ENCODE assay signal across 7 mouse cellular contexts in genomic region chr16:45724742-45725102, GRCm38 (mm10). TPM values are rescaled to one million over a fixed set of nuclear protein-coding genes. Genes with fewer than 3 reads are reported as not detected.
DNase-seq lines count a peak whose midpoint lies in the region; ATAC-seq lines count a peak whose summit lies in the region.

No protein-coding gene starts in this region.

- no peaks in the 10 kb centered on the region for H3K9me3 ChIP-seq in liver, embryonic 11.5 days (ENCODE audit: control insufficient read depth, low read length)
- H3K9me3 ChIP-seq in embryonic facial prominence, embryonic 11.5 days (replicated peaks; ENCODE audit: control insufficient read depth, low read length): no peaks in the 10 kb centered on the region
- H3K9me3 ChIP-seq in hindbrain, embryonic 16.5 days (ENCODE audit: control insufficient read depth, low read length): no peaks in the 10 kb centered on the region

- ATAC-seq in liver, embryonic 11.5 days (replicated peaks; ENCODE audit: low FRiP score): 0 out of 2 replicates have a peak, but pooled peaks have one; percentile 12
- ATAC-seq in embryonic facial prominence, embryonic 11.5 days (replicated peaks; ENCODE audit: insufficient number of reproducible peaks, low FRiP score, low TSS enrichment, low read depth): peak; percentile 82
- ATAC-seq in hindbrain, embryonic 16.5 days: peak; percentile 75; the same call in 1 of the 2 replicates

- no peak for DNase-seq in liver, embryonic 11.5 days (ENCODE audit: low spot score)
- no peak for DNase-seq in liver
- peak; percentile 60 for DNase-seq in embryonic facial prominence, embryonic 11.5 days (ENCODE audit: low spot score)
- DNase-seq in neural tube, embryonic 10.5 days (ENCODE audit: extremely low spot score, low spot score): peak; percentile 78
- no peak for DNase-seq in thymus, postnatal 0 days (ENCODE audit: low spot score)
- DNase-seq in urinary bladder, postnatal 36 days (ENCODE audit: low spot score in 2 of 2): no peak

- H3K27ac ChIP-seq in liver, embryonic 11.5 days (ENCODE audit: low read depth, low read length): no peak overlapping the region
- H3K27ac ChIP-seq in embryonic facial prominence, embryonic 11.5 days (replicated peaks; ENCODE audit: low read depth, low read length): peak overlapping the region; percentile 73; the same call in 1 of the 2 replicates
- peak overlapping the region; percentile 98 for H3K27ac ChIP-seq in hindbrain, embryonic 16.5 days (ENCODE audit: low read depth, low read length)

- H3K36me3 ChIP-seq in liver, embryonic 11.5 days (ENCODE audit: control insufficient read depth, insufficient read depth, low read length): no peaks in the 10 kb centered on the region; the same call in 1 of the 2 replicates
- no peaks in the 10 kb centered on the region for H3K36me3 ChIP-seq in embryonic facial prominence, embryonic 11.5 days (replicated peaks; ENCODE audit: control insufficient read depth, insufficient read depth, low read depth, low read length)
- peaks cover 10% of the 10 kb centered on the region; the same call in 1 of the 2 replicates for H3K36me3 ChIP-seq in hindbrain, embryonic 16.5 days (ENCODE audit: control insufficient read depth, insufficient read depth, low read length)

- peak overlapping the region; percentile 79 for H3K4me2 ChIP-seq in liver, embryonic 11.5 days
- peak overlapping the region; percentile 89 for H3K4me2 ChIP-seq in embryonic facial prominence, embryonic 11.5 days (ENCODE audit: low read depth, low read length)
- peak overlapping the region; percentile 73 for H3K4me2 ChIP-seq in hindbrain, embryonic 16.5 days (ENCODE audit: low read length)

- 5% methylated on average over 10 of the region's 10 CpGs for WGBS in liver, embryonic 11.5 days
- WGBS in embryonic facial prominence, embryonic 11.5 days: 1% methylated on average over 10 of the region's 10 CpGs
- 2% methylated on average over 10 of the region's 10 CpGs for WGBS in hindbrain, embryonic 16.5 days

- no peaks in the 10 kb centered on the region for H3K4me1 ChIP-seq in liver, embryonic 11.5 days (replicated peaks; ENCODE audit: control insufficient read depth, insufficient read depth, low read length)
- H3K4me1 ChIP-seq in embryonic facial prominence, embryonic 11.5 days (ENCODE audit: control insufficient read depth, insufficient read depth, low read length): no peaks in the 10 kb centered on the region
- H3K4me1 ChIP-seq in hindbrain, embryonic 16.5 days (ENCODE audit: control insufficient read depth, insufficient read depth, low read depth, low read length): peaks cover 20% of the 10 kb centered on the region

- H3K4me3 ChIP-seq in liver, embryonic 11.5 days (ENCODE audit: low read depth, low read length): peak overlapping the region; percentile 47
- H3K4me3 ChIP-seq in embryonic facial prominence, embryonic 11.5 days (ENCODE audit: low read depth, low read length): peak overlapping the region; percentile 61
- H3K4me3 ChIP-seq in hindbrain, embryonic 16.5 days (ENCODE audit: low read length): peak overlapping the region; percentile 64

- peaks cover 6% of the 10 kb centered on the region; the same call in 1 of the 2 replicates for H3K27me3 ChIP-seq in liver, embryonic 11.5 days (replicated peaks; ENCODE audit: control insufficient read depth, insufficient read depth, low read length)
- H3K27me3 ChIP-seq in embryonic facial prominence, embryonic 11.5 days (ENCODE audit: control insufficient read depth, insufficient read depth, low read length): no peaks in the 10 kb centered on the region
- no peaks in the 10 kb centered on the region for H3K27me3 ChIP-seq in hindbrain, embryonic 16.5 days (replicated peaks; ENCODE audit: control insufficient read depth, insufficient read depth, low read length)

- no peak overlapping the region for H3K9ac ChIP-seq in liver, embryonic 11.5 days (ENCODE audit: low read depth, low read length)
- peak overlapping the region; percentile 85 for H3K9ac ChIP-seq in embryonic facial prominence, embryonic 11.5 days (replicated peaks; ENCODE audit: low read length)
- H3K9ac ChIP-seq in hindbrain, embryonic 16.5 days (ENCODE audit: low read depth, low read length): peak overlapping the region; percentile 92

RNA-seq across cellular contexts. Expression of gene Tagln3, which starts 0.3 kb away (rescaled TPM):
- polyA plus RNA-seq in liver, embryonic 11.5 days (2014; fragmentation: Nextera tagmentation; extraction: Ambion mirVana): 4.1 and 5.4 TPM in 2 replicates
- polyA plus RNA-seq in embryonic facial prominence, embryonic 11.5 days (2014; fragmentation: Nextera tagmentation; extraction: Ambion mirVana): 94.9 and 116 TPM in 2 replicates
- polyA plus RNA-seq in hindbrain, embryonic 16.5 days (2015; fragmentation: Nextera tagmentation; extraction: Ambion mirVana): 428 and 438 TPM in 2 replicates
- polyA plus RNA-seq in thymus, postnatal 0 days (2015; fragmentation: Nextera tagmentation; extraction: Ambion mirVana): 0.33 and 0.46 TPM in 2 replicates

RNA-seq across cellular contexts. Expression of gene Abhd10, which starts 18.0 kb away (rescaled TPM):
- polyA plus RNA-seq in liver, embryonic 11.5 days (2014; fragmentation: Nextera tagmentation; extraction: Ambion mirVana): 28.3 and 30.7 TPM in 2 replicates
- 36.9 and 40.6 TPM in 2 replicates for polyA plus RNA-seq in embryonic facial prominence, embryonic 11.5 days (2014; fragmentation: Nextera tagmentation; extraction: Ambion mirVana)
- 39.3 and 39.5 TPM in 2 replicates for polyA plus RNA-seq in hindbrain, embryonic 16.5 days (2015; fragmentation: Nextera tagmentation; extraction: Ambion mirVana)
- 34.3 and 39.5 TPM in 2 replicates for polyA plus RNA-seq in thymus, postnatal 0 days (2015; fragmentation: Nextera tagmentation; extraction: Ambion mirVana)

RNA-seq across cellular contexts. Expression of gene Tmprss7, which starts 31.3 kb away (rescaled TPM):
- polyA plus RNA-seq in liver, embryonic 11.5 days (2014; fragmentation: Nextera tagmentation; extraction: Ambion mirVana): 0.63 and 0.84 TPM in 2 replicates
- polyA plus RNA-seq in embryonic facial prominence, embryonic 11.5 days (2014; fragmentation: Nextera tagmentation; extraction: Ambion mirVana): 0.21 and 0.28 TPM in 2 replicates
- 0.50 and 0.87 TPM in 2 replicates for polyA plus RNA-seq in hindbrain, embryonic 16.5 days (2015; fragmentation: Nextera tagmentation; extraction: Ambion mirVana)
- polyA plus RNA-seq in thymus, postnatal 0 days (2015; fragmentation: Nextera tagmentation; extraction: Ambion mirVana): 0.10 and 0.17 TPM in 2 replicates

Comparison
In these comparisons a context has a peak if more than half of its experiments do, and no peak if none do; other contexts are left out.
1. ATAC-seq: peak in every context shown above with its lines; median percentile 82 in embryonic facial prominence, embryonic 11.5 days; 75 in hindbrain, embryonic 16.5 days; 12 in liver, embryonic 11.5 days.
2. DNase-seq: peak in embryonic facial prominence, embryonic 11.5 days (single experiment) and neural tube, embryonic 10.5 days (single experiment); none in liver, embryonic 11.5 days (single experiment), liver (single experiment), thymus, postnatal 0 days (single experiment) and urinary bladder, postnatal 36 days (0 of 2).
3. RNA of gene Tagln3, which starts 0.3 kb away (polyA plus RNA-seq): 428 to 438 TPM in hindbrain, embryonic 16.5 days and 94.9 to 116 TPM in embryonic facial prominence, embryonic 11.5 days; 4.1 to 5.4 TPM in liver, embryonic 11.5 days and 0.33 to 0.46 TPM in thymus, postnatal 0 days; every median in the first group is over 10 times any median in the second.
4. Peak in every context shown above with its lines, with median percentiles within 50 percentile points of each other: H3K4me2 ChIP-seq and H3K4me3 ChIP-seq.